Mouse (Mus musculus): ENCODE results near the gene Pax2. TPM values are rescaled to one million over a fixed set of nuclear protein-coding genes. Genes with fewer than 3 reads are reported as not detected.

The Pax2 gene
- total and polyA plus RNA-seq, 2 experiments from 2014 or later = 0.19 to 0.77 TPM

GRCm38 (mm10) chr19:44823657-44824056 is 67.8 kb downstream of the Pax2 start:
- no peak for TF ChIP-seq CTCF (IDR thresholded peaks at IDR 0.05)
- Histone ChIP-seq H3K9me3 (ENCODE audit: low read length) (no peaks in the 10 kb centered on the region), H3K27ac (ENCODE audit: low read depth, low read length) (no peak overlapping the region), H3K4me3 (ENCODE audit: low read depth, low read length) (no peak overlapping the region), H3K9ac (replicated peaks; ENCODE audit: low read length, poor library complexity, severe bottlenecking) (no peak overlapping the region), H3K4me2 (ENCODE audit: low read depth, low read length, poor library complexity, severe bottlenecking) (no peak overlapping the region), H3K27me3 (ENCODE audit: insufficient read depth, low read length) (peaks cover 10% of the 10 kb centered on the region; the same call in 1 of the 2 replicates), H3K4me1 (ENCODE audit: insufficient read depth, low read length) (no peaks in the 10 kb centered on the region), H3K36me3 (ENCODE audit: insufficient read depth, low read length) (no peaks in the 10 kb centered on the region)
- WGBS = 72% methylated on average over 3 of the region's 3 CpGs
- ATAC-seq (ENCODE audit: low FRiP score) (no peak), DNase-seq (ENCODE audit: low spot score) (no peak)

GRCm38 (mm10) chr19:44825216-44825768 is 69.4 kb downstream of the Pax2 start:
- no peak overlapping the region; the same call in 1 of the 2 replicates for H3K27ac ChIP-seq (ENCODE audit: low read depth, low read length)
- no peak for DNase-seq (ENCODE audit: low spot score)
- ATAC-seq (ENCODE audit: low FRiP score) = no peak

GRCm38 (mm10) chr19:44825819-44826218 is 70.0 kb downstream of the Pax2 start:
- DNase-seq (ENCODE audit: low spot score) = no peak
- Histone ChIP-seq H3K4me3 (ENCODE audit: low read depth, low read length) (no peak overlapping the region), H3K9ac (replicated peaks; ENCODE audit: low read length, poor library complexity, severe bottlenecking) (no peak overlapping the region), H3K4me1 (ENCODE audit: insufficient read depth, low read length) (no peaks in the 10 kb centered on the region), H3K27me3 (ENCODE audit: insufficient read depth, low read length) (peaks cover 10% of the 10 kb centered on the region; the same call in 1 of the 2 replicates), H3K4me2 (ENCODE audit: low read depth, low read length, poor library complexity, severe bottlenecking) (no peak overlapping the region), H3K27ac (ENCODE audit: low read depth, low read length) (no peak overlapping the region), H3K9me3 (ENCODE audit: low read length) (no peaks in the 10 kb centered on the region), H3K36me3 (ENCODE audit: insufficient read depth, low read length) (no peaks in the 10 kb centered on the region)
- TF ChIP-seq CTCF (IDR thresholded peaks at IDR 0.05) = peak; percentile 46
- 27% methylated on average over 4 of the region's 4 CpGs for WGBS
- ATAC-seq (ENCODE audit: low FRiP score) = no peak

More at GRCm38 (mm10) chr19:44825216-44825768, 69.4 kb downstream of the Pax2 start:
- Histone ChIP-seq H3K9ac (replicated peaks; ENCODE audit: low read length, poor library complexity, severe bottlenecking) (no peak overlapping the region), H3K4me1 (ENCODE audit: insufficient read depth, low read length) (no peaks in the 10 kb centered on the region), H3K4me2 (ENCODE audit: low read depth, low read length, poor library complexity, severe bottlenecking) (peak overlapping the region; percentile 9), H3K4me3 (ENCODE audit: low read depth, low read length) (no peak overlapping the region), H3K27me3 (ENCODE audit: insufficient read depth, low read length) (peaks cover 10% of the 10 kb centered on the region; the same call in 1 of the 2 replicates), H3K36me3 (ENCODE audit: insufficient read depth, low read length) (no peaks in the 10 kb centered on the region), H3K9me3 (ENCODE audit: low read length) (no peaks in the 10 kb centered on the region)
- no peak for TF ChIP-seq CTCF (IDR thresholded peaks at IDR 0.05)
- WGBS = 15% methylated on average over 11 of the region's 11 CpGs

GRCm38 (mm10) chr19:44833391-44833790 is 77.5 kb downstream of the Pax2 start:
- ATAC-seq (ENCODE audit: low FRiP score) = no peak
- no peak overlapping the region for H3K27ac ChIP-seq (ENCODE audit: low read depth, low read length)
- no peaks in the 10 kb centered on the region for H3K9me3 ChIP-seq (ENCODE audit: low read length)
- H3K4me2 ChIP-seq (ENCODE audit: low read depth, low read length, poor library complexity, severe bottlenecking) = no peak overlapping the region
- no peak overlapping the region for H3K4me3 ChIP-seq (ENCODE audit: low read depth, low read length)
- peaks cover 16% of the 10 kb centered on the region for H3K4me1 ChIP-seq (ENCODE audit: insufficient read depth, low read length)
- H3K36me3 ChIP-seq (ENCODE audit: insufficient read depth, low read length) = no peaks in the 10 kb centered on the region
- DNase-seq (ENCODE audit: low spot score) = no peak
- 22% methylated on average over 1 of the region's 1 CpGs for whole genome bisulfite sequencing
- TF ChIP-seq CTCF (IDR thresholded peaks at IDR 0.05) = no peak
- peaks cover 56% of the 10 kb centered on the region for H3K27me3 ChIP-seq (ENCODE audit: insufficient read depth, low read length)
- no peak overlapping the region for H3K9ac ChIP-seq (replicated peaks; ENCODE audit: low read length, poor library complexity, severe bottlenecking)

GRCm38 (mm10) chr19:44834218-44835041 is 78.6 kb downstream of the Pax2 start:
- Histone ChIP-seq H3K4me1 (ENCODE audit: insufficient read depth, low read length) (peaks cover 16% of the 10 kb centered on the region), H3K27me3 (ENCODE audit: insufficient read depth, low read length) (peaks cover 63% of the 10 kb centered on the region), H3K9ac (replicated peaks; ENCODE audit: low read length, poor library complexity, severe bottlenecking) (no peak overlapping the region), H3K27ac (ENCODE audit: low read depth, low read length) (no peak overlapping the region), H3K4me3 (ENCODE audit: low read depth, low read length) (no peak overlapping the region), H3K4me2 (ENCODE audit: low read depth, low read length, poor library complexity, severe bottlenecking) (no peak overlapping the region), H3K9me3 (ENCODE audit: low read length) (no peaks in the 10 kb centered on the region), H3K36me3 (ENCODE audit: insufficient read depth, low read length) (no peaks in the 10 kb centered on the region)
- 20% methylated on average over 11 of the region's 11 CpGs for WGBS
- TF ChIP-seq CTCF (IDR thresholded peaks at IDR 0.05) = no peak
- ATAC-seq (ENCODE audit: low FRiP score) (no peak), DNase-seq (ENCODE audit: low spot score) (peak; percentile 30)

All from midbrain, postnatal 0 days (tissue).